In genomic region chr9:104233060-104233459, GRCm38 (mm10) we compare ENCODE assay signal across 20 mouse cellular contexts. TPM values are rescaled to one million over a fixed set of nuclear protein-coding genes. Genes with fewer than 3 reads are reported as not detected.
A peak's percentile ranks its signal among the peaks of the same experiment; 100 is the strongest.
DNase-seq lines count a peak whose midpoint lies in the region; ATAC-seq and TF ChIP-seq lines count a peak whose summit lies in the region.
"Had no signal": no experiment of that assay in that cellular context is flagged by ENCODE, and none has a peak within 500 bp of the region (broad histone marks: within the 10 kb centered on the region; RNA-seq: fewer than 3 reads in every experiment).

No protein-coding gene starts in this region.

- DNase-seq in heart, postnatal 4 days = no peak
- no peak for DNase-seq in hindbrain, embryonic 10.5 days (ENCODE audit: low spot score)
- DNase-seq: adrenal gland, adult 8-10 months; adrenal gland, postnatal 36 days; cerebellum, adult 11-12 months; cerebellum, adult 9-10 months; cerebellum, postnatal 25 days; forebrain, postnatal 0 days; gastrocnemius, postnatal 14 days; heart, postnatal 10 days had no signal

- H3K4me3 ChIP-seq in heart, embryonic 13.5 days = no peak overlapping the region
- no peak overlapping the region for H3K4me3 ChIP-seq in bone marrow macrophage, adult 2 months (ENCODE audit: insufficient read depth, low read length)
- no peak overlapping the region for H3K4me3 ChIP-seq in brown adipose tissue, adult 24 weeks (ENCODE audit: insufficient read depth, low read depth, low read length)
- H3K4me3 ChIP-seq in hindbrain, embryonic 10.5 days = no peak overlapping the region
- H3K4me3 ChIP-seq: embryonic facial prominence, embryonic 13.5 days; forebrain, embryonic 13.5 days; hindbrain, embryonic 15.5 days had no signal

- peaks cover 85% of the 10 kb centered on the region for H3K36me3 ChIP-seq in heart, embryonic 13.5 days
- peaks cover 96% of the 10 kb centered on the region for H3K36me3 ChIP-seq in hindbrain, embryonic 10.5 days

- no peak overlapping the region for H3K9ac ChIP-seq in heart, embryonic 13.5 days
- H3K9ac ChIP-seq: embryonic facial prominence, embryonic 13.5 days; forebrain, embryonic 13.5 days; forebrain, postnatal 0 days; hindbrain, embryonic 15.5 days had no signal

- H3K4me1 ChIP-seq in heart, embryonic 13.5 days = peaks cover 36% of the 10 kb centered on the region
- H3K4me1 ChIP-seq in bone marrow macrophage, adult 2 months (ENCODE audit: control insufficient read depth, insufficient read depth, low read length) = peaks cover 32% of the 10 kb centered on the region
- 0 out of 2 replicates have a peak, but pooled peaks cover 2% of the 10 kb centered on the region for H3K4me1 ChIP-seq in brown adipose tissue, adult 24 weeks (ENCODE audit: control insufficient read depth, insufficient read depth, insufficient read length, low read length)
- H3K4me1 ChIP-seq in hindbrain, embryonic 10.5 days (replicated peaks) = no peaks in the 10 kb centered on the region
- H3K4me1 ChIP-seq: embryonic facial prominence, embryonic 13.5 days; hindbrain, embryonic 15.5 days had no signal

- no peaks in the 10 kb centered on the region for H3K9me3 ChIP-seq in heart, embryonic 13.5 days
- no peaks in the 10 kb centered on the region for H3K9me3 ChIP-seq in hindbrain, embryonic 10.5 days
- H3K9me3 ChIP-seq: embryonic facial prominence, embryonic 13.5 days; forebrain, embryonic 13.5 days; G1E; hindbrain, embryonic 15.5 days had no signal

- no peak for TF ChIP-seq POLR2A in bone marrow macrophage, adult 2 months (IDR thresholded peaks at IDR 0.05; ENCODE audit: borderline replicate concordance, low read depth, low read length)

- 81% methylated on average over 5 of the region's 5 CpGs for WGBS in heart, embryonic 13.5 days
- 95% methylated on average over 5 of the region's 5 CpGs for WGBS in hindbrain, embryonic 10.5 days

- ATAC-seq in heart, embryonic 13.5 days (ENCODE audit: extremely low read depth, insufficient number of reproducible peaks, low FRiP score, low TSS enrichment) = no peak
- ATAC-seq in monocyte, adult 5-6 weeks (replicated peaks; ENCODE audit: insufficient number of reproducible peaks, low FRiP score, low TSS enrichment, poor library complexity, severe bottlenecking) = peak; percentile 50; the same call in 1 of the 2 replicates
- ATAC-seq: forebrain, embryonic 13.5 days; forebrain, postnatal 0 days; intestine, embryonic 16.5 days had no signal

- no peak overlapping the region for H3K4me2 ChIP-seq in heart, embryonic 13.5 days
- H3K4me2 ChIP-seq: embryonic facial prominence, embryonic 13.5 days; forebrain, embryonic 13.5 days; heart, embryonic 11.5 days; hindbrain, embryonic 15.5 days had no signal

- H3K27ac ChIP-seq in heart, embryonic 13.5 days (replicated peaks) = 0 out of 2 replicates have a peak overlapping the region, but pooled peaks have one; percentile 6
- peak overlapping the region; percentile 38; the same call in 1 of the 2 replicates for H3K27ac ChIP-seq in bone marrow macrophage, adult 2 months (ENCODE audit: insufficient read depth, low read depth, low read length)
- peak overlapping the region; percentile 29; the same call in 1 of the 2 replicates for H3K27ac ChIP-seq in brown adipose tissue, adult 24 weeks (replicated peaks; ENCODE audit: low read depth, low read length)
- H3K27ac ChIP-seq in hindbrain, embryonic 10.5 days = no peak overlapping the region
- H3K27ac ChIP-seq: embryonic facial prominence, embryonic 13.5 days; forebrain, embryonic 13.5 days; hindbrain, embryonic 15.5 days had no signal

- no peak for TF ChIP-seq CTCF in bone marrow macrophage, adult 2 months (IDR thresholded peaks at IDR 0.05; ENCODE audit: low read depth, low read length)

- no peaks in the 10 kb centered on the region for H3K27me3 ChIP-seq in heart, embryonic 13.5 days (replicated peaks)
- H3K27me3 ChIP-seq in hindbrain, embryonic 10.5 days (ENCODE audit: insufficient read depth, poor library complexity, severe bottlenecking) = no peaks in the 10 kb centered on the region
- H3K27me3 ChIP-seq: embryonic facial prominence, embryonic 13.5 days; forebrain, embryonic 13.5 days; hindbrain, embryonic 15.5 days had no signal

RNA-seq across cellular contexts. Expression of gene Dnajc13, which starts 29.7 kb away (rescaled TPM):
- 14.5 and 15.1 TPM in 2 replicates for polyA plus RNA-seq in heart, embryonic 13.5 days (2015; fragmentation: Nextera tagmentation; extraction: Ambion mirVana)
- total RNA-seq in heart, postnatal 4 days (2021) = 10 to 100 TPM; 41.4 to 44.6 TPM
- 65.0 and 86.1 TPM in 2 replicates for polyA plus RNA-seq in bone marrow macrophage, adult 2 months (2012; ENCODE audit: insufficient read depth, insufficient read length, missing spikeins)
- polyA plus RNA-seq in brown adipose tissue, adult 24 weeks (2012; ENCODE audit: insufficient read depth, insufficient read length, missing spikeins) = 22.8 and 33.7 TPM in 2 replicates
- total RNA-seq in monocyte, adult 5-6 weeks (2017) = 47.2 to 73.2 TPM (median 72.4 TPM) in 3 replicates
- 15.8 and 22.3 TPM in 2 replicates for polyA plus RNA-seq in hindbrain, embryonic 10.5 days (2016; fragmentation: Nextera tagmentation; extraction: Ambion mirVana)
